Mouse (Mus musculus): ENCODE results near the gene Ccdc142.
A peak's percentile ranks its signal among the peaks of the same experiment; 100 is the strongest.

The Ccdc142 gene

GRCm38 (mm10) chr6:83101688-83102556 is 521 bp downstream of the Ccdc142 start:
- no peaks in the 10 kb centered on the region for H3K36me3 ChIP-seq (ENCODE audit: control insufficient read depth, insufficient read depth, low read length, poor library complexity, severe bottlenecking)
- peak; percentile 77 for DNase-seq (ENCODE audit: low read depth, low spot score)

GRCm38 (mm10) chr6:83103130-83103650 is 1.8 kb downstream of the Ccdc142 start:
- Histone ChIP-seq H3K36me3 (ENCODE audit: control insufficient read depth, insufficient read depth, low read length, poor library complexity, severe bottlenecking) (peaks cover 3% of the 10 kb centered on the region; the same call in 1 of the 2 replicates), H3K27me3 (ENCODE audit: control insufficient read depth, insufficient read depth, low read length, poor library complexity, severe bottlenecking) (no peaks in the 10 kb centered on the region)
- DNase-seq (ENCODE audit: low read depth, low spot score): no peak

More at GRCm38 (mm10) chr6:83101688-83102556, 521 bp downstream of the Ccdc142 start:
- H3K27me3 ChIP-seq (ENCODE audit: control insufficient read depth, insufficient read depth, low read length, poor library complexity, severe bottlenecking): no peaks in the 10 kb centered on the region

GRCm38 (mm10) chr6:83104158-83104557 is 2.8 kb downstream of the Ccdc142 start:
- Histone ChIP-seq H3K36me3 (ENCODE audit: control insufficient read depth, insufficient read depth, low read length, poor library complexity, severe bottlenecking) (peaks cover 3% of the 10 kb centered on the region; the same call in 1 of the 2 replicates), H3K27me3 (ENCODE audit: control insufficient read depth, insufficient read depth, low read length, poor library complexity, severe bottlenecking) (no peaks in the 10 kb centered on the region)
- DNase-seq (ENCODE audit: low read depth, low spot score): no peak

- DNase-seq (ENCODE audit: low read depth, low spot score): peak; percentile 85
- Histone ChIP-seq H3K36me3 (ENCODE audit: control insufficient read depth, insufficient read depth, low read length, poor library complexity, severe bottlenecking) (peaks cover 3% of the 10 kb centered on the region; the same call in 1 of the 2 replicates), H3K27me3 (ENCODE audit: control insufficient read depth, insufficient read depth, low read length, poor library complexity, severe bottlenecking) (no peaks in the 10 kb centered on the region)
Measured at GRCm38 (mm10) chr6:83107566-83108400, 6.4 kb downstream of the Ccdc142 start.

GRCm38 (mm10) chr6:83108762-83109668 is 7.6 kb downstream of the Ccdc142 start, which contains the start of gene Mrpl53:
Gene Mrpl53, plus strand, starts transcription at chr6:83109040.
- no peaks in the 10 kb centered on the region for H3K27me3 ChIP-seq (ENCODE audit: control insufficient read depth, insufficient read depth, low read length, poor library complexity, severe bottlenecking)
- peaks cover 3% of the 10 kb centered on the region; the same call in 1 of the 2 replicates for H3K36me3 ChIP-seq (ENCODE audit: control insufficient read depth, insufficient read depth, low read length, poor library complexity, severe bottlenecking)
- peak; percentile 76 for DNase-seq (ENCODE audit: low read depth, low spot score)

GRCm38 (mm10) chr6:83111510-83112136 is 10.2 kb downstream of the Ccdc142 start:
- DNase-seq (ENCODE audit: low read depth, low spot score): no peak
- no peaks in the 10 kb centered on the region for H3K27me3 ChIP-seq (ENCODE audit: control insufficient read depth, insufficient read depth, low read length, poor library complexity, severe bottlenecking)
- H3K36me3 ChIP-seq (ENCODE audit: control insufficient read depth, insufficient read depth, low read length, poor library complexity, severe bottlenecking): peaks cover 3% of the 10 kb centered on the region; the same call in 1 of the 2 replicates

- peak; percentile 92 for DNase-seq (ENCODE audit: low read depth, low spot score)
- Histone ChIP-seq H3K27me3 (ENCODE audit: control insufficient read depth, insufficient read depth, low read length, poor library complexity, severe bottlenecking) (no peaks in the 10 kb centered on the region), H3K36me3 (ENCODE audit: control insufficient read depth, insufficient read depth, low read length, poor library complexity, severe bottlenecking) (peaks cover 3% of the 10 kb centered on the region; the same call in 1 of the 2 replicates)
Measured at GRCm38 (mm10) chr6:83115011-83115671, 13.7 kb downstream of the Ccdc142 start, which contains the start of gene Mogs. Gene Mogs, plus strand, starts transcription at chr6:83115496.

- peaks cover 3% of the 10 kb centered on the region; the same call in 1 of the 2 replicates for H3K36me3 ChIP-seq (ENCODE audit: control insufficient read depth, insufficient read depth, low read length, poor library complexity, severe bottlenecking)
- DNase-seq (ENCODE audit: low read depth, low spot score): peak; percentile 43
- no peaks in the 10 kb centered on the region for H3K27me3 ChIP-seq (ENCODE audit: control insufficient read depth, insufficient read depth, low read length, poor library complexity, severe bottlenecking)
Measured at GRCm38 (mm10) chr6:83115682-83116372, 14.4 kb downstream of the Ccdc142 start.

GRCm38 (mm10) chr6:83116373-83117164 is 15.2 kb downstream of the Ccdc142 start:
- Histone ChIP-seq H3K36me3 (ENCODE audit: control insufficient read depth, insufficient read depth, low read length, poor library complexity, severe bottlenecking) (peaks cover 3% of the 10 kb centered on the region; the same call in 1 of the 2 replicates), H3K27me3 (ENCODE audit: control insufficient read depth, insufficient read depth, low read length, poor library complexity, severe bottlenecking) (no peaks in the 10 kb centered on the region)
- DNase-seq (ENCODE audit: low read depth, low spot score): no peak

GRCm38 (mm10) chr6:83117165-83117438 is 15.7 kb downstream of the Ccdc142 start:
- no peak for DNase-seq (ENCODE audit: low read depth, low spot score)
- Histone ChIP-seq H3K36me3 (ENCODE audit: control insufficient read depth, insufficient read depth, low read length, poor library complexity, severe bottlenecking) (peaks cover 3% of the 10 kb centered on the region; the same call in 1 of the 2 replicates), H3K27me3 (ENCODE audit: control insufficient read depth, insufficient read depth, low read length, poor library complexity, severe bottlenecking) (no peaks in the 10 kb centered on the region)

- peaks cover 3% of the 10 kb centered on the region; the same call in 1 of the 2 replicates for H3K36me3 ChIP-seq (ENCODE audit: control insufficient read depth, insufficient read depth, low read length, poor library complexity, severe bottlenecking)
- DNase-seq (ENCODE audit: low read depth, low spot score): no peak
- no peaks in the 10 kb centered on the region for H3K27me3 ChIP-seq (ENCODE audit: control insufficient read depth, insufficient read depth, low read length, poor library complexity, severe bottlenecking)
Measured at GRCm38 (mm10) chr6:83117616-83118015, 16.2 kb downstream of the Ccdc142 start.

GRCm38 (mm10) chr6:83118369-83118768 is 17.0 kb downstream of the Ccdc142 start:
- Histone ChIP-seq H3K36me3 (ENCODE audit: control insufficient read depth, insufficient read depth, low read length, poor library complexity, severe bottlenecking) (peaks cover 3% of the 10 kb centered on the region; the same call in 1 of the 2 replicates), H3K27me3 (ENCODE audit: control insufficient read depth, insufficient read depth, low read length, poor library complexity, severe bottlenecking) (no peaks in the 10 kb centered on the region)
- no peak for DNase-seq (ENCODE audit: low read depth, low spot score)
